Comparison of ENCODE assay signal across 8 mouse cellular contexts in the genomic region with DNA sequence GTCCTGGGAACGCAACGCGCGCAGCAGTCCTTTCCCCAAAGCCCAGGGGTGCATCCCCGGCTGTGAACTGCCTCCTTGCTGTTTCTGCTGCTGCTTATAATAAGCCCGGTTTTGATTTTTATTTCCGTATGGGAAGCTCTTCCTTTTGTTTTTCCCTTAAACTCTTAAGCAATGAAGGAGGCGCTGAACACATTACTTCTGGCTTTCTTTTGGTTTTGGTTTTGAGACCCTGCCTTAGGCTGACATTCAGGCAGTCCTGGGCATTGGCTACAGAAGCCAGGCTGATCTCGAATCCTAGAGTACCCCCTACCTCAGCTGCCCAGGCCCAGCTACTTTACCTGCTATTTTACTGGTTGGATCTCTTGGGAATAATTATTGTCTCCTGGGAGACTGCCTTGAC. TPM values are rescaled to one million over a fixed set of nuclear protein-coding genes. Genes with fewer than 3 reads are reported as not detected.
A peak's percentile ranks its signal among the peaks of the same experiment; 100 is the strongest.
DNase-seq lines count a peak whose midpoint lies in the region; ATAC-seq and TF ChIP-seq lines count a peak whose summit lies in the region.

No protein-coding gene starts in this region.

- in situ Hi-C loops in ES-E14 (cut with MboI; ENCODE audit: low sequenced_read_pairs in 2 of 2, unreplicated experiment in 2 of 2): loop anchor here in 1 of 2 experiments (25.0 kb wide), 1 partner anchor 468 kb away; no protein-coding TSS in a partner anchor

- peaks cover 64% of the 10 kb centered on the region for H3K27me3 ChIP-seq in heart, embryonic 10.5 days (ENCODE audit: insufficient read depth, poor library complexity, severe bottlenecking)
- peaks cover 18% of the 10 kb centered on the region for H3K27me3 ChIP-seq in heart, embryonic 15.5 days
- peaks cover 83% of the 10 kb centered on the region for H3K27me3 ChIP-seq in liver, embryonic 15.5 days

- DNase-seq in heart, embryonic 10.5 days (ENCODE audit: low spot score): no peak
- no peak for DNase-seq in heart, postnatal 14 days
- DNase-seq in ES-E14 (ENCODE audit: low read depth, low spot score): no peak
- DNase-seq in T-cell, adult 2 months (ENCODE audit: low spot score): no peak
- DNase-seq in left cerebral cortex, postnatal 14 days (ENCODE audit: low spot score in 2 of 2): no peak
- no peak for DNase-seq in thymus, postnatal 36 days

- 0 out of 2 replicates have a peak, but pooled peaks cover 2% of the 10 kb centered on the region for H3K36me3 ChIP-seq in heart, embryonic 10.5 days
- no peaks in the 10 kb centered on the region for H3K36me3 ChIP-seq in ES-E14 (ENCODE audit: control insufficient read depth, insufficient read depth, low read length, poor library complexity, severe bottlenecking)
- no peaks in the 10 kb centered on the region for H3K36me3 ChIP-seq in heart, embryonic 15.5 days
- H3K36me3 ChIP-seq in liver, embryonic 15.5 days (replicated peaks): no peaks in the 10 kb centered on the region

- peaks cover 27% of the 10 kb centered on the region for H3K4me1 ChIP-seq in heart, embryonic 10.5 days
- peaks cover 0 to 3% of the 10 kb centered on the region in 2 experiments; a peak in 1 of 4 replicates for H3K4me1 ChIP-seq in ES-E14 (ENCODE audit: control insufficient read depth in 2 of 2, insufficient read depth in 2 of 2, low read length in 2 of 2, poor library complexity in 1 of 2)
- H3K4me1 ChIP-seq in heart, embryonic 15.5 days (replicated peaks): peaks cover 24% of the 10 kb centered on the region
- H3K4me1 ChIP-seq in liver, embryonic 15.5 days (replicated peaks): peaks cover 24% of the 10 kb centered on the region

- ATAC-seq in heart, embryonic 15.5 days (replicated peaks; ENCODE audit: insufficient number of reproducible peaks, insufficient read depth, low FRiP score, low read depth): no peak
- no peak for ATAC-seq in liver, embryonic 15.5 days (ENCODE audit: insufficient read depth)

- H3K4me2 ChIP-seq in heart, embryonic 15.5 days: peak overlapping the region; percentile 98
- peak overlapping the region; percentile 77 for H3K4me2 ChIP-seq in liver, embryonic 15.5 days

- intact Hi-C loops in heart, postnatal 14 days (cut with DNase I): loop anchor here (5.0 to 10.0 kb wide), 3 partner anchors 42 to 197 kb away; no protein-coding TSS in a partner anchor
- intact Hi-C loops in left cerebral cortex, postnatal 14 days (cut with DNase I): loop anchor here (10.0 kb wide), 2 partner anchors 110 to 240 kb away; no protein-coding TSS in a partner anchor

- peak overlapping the region; percentile 83; the same call in 1 of the 2 replicates for H3K27ac ChIP-seq in heart, embryonic 10.5 days
- H3K27ac ChIP-seq in ES-E14 (ENCODE audit: insufficient read depth, low read depth, low read length, poor library complexity, severe bottlenecking): no peak overlapping the region
- H3K27ac ChIP-seq in heart, embryonic 15.5 days: no peak overlapping the region
- no peak overlapping the region for H3K27ac ChIP-seq in liver, embryonic 15.5 days (replicated peaks)

- H3K4me3 ChIP-seq in heart, embryonic 10.5 days: peak overlapping the region; percentile 85
- peak overlapping the region; percentile 74 to 86 for H3K4me3 ChIP-seq in ES-E14 (ENCODE audit: insufficient read depth in 1 of 2, low read depth in 1 of 2, low read length in 2 of 2, poor library complexity in 1 of 2, severe bottlenecking in 1 of 2)
- H3K4me3 ChIP-seq in heart, embryonic 15.5 days: peak overlapping the region; percentile 86
- peak overlapping the region; percentile 57 for H3K4me3 ChIP-seq in liver, embryonic 15.5 days (replicated peaks)

- peak overlapping the region; percentile 55 for H3K9ac ChIP-seq in ES-E14 (ENCODE audit: insufficient read depth, low read depth, low read length, poor library complexity, severe bottlenecking)
- H3K9ac ChIP-seq in heart, embryonic 15.5 days: peak overlapping the region; percentile 77
- H3K9ac ChIP-seq in liver, embryonic 15.5 days: no peak overlapping the region

- WGBS in heart, embryonic 10.5 days: 4% methylated on average over 9 of the region's 9 CpGs
- WGBS in heart, embryonic 15.5 days: 9% methylated on average over 9 of the region's 9 CpGs
- WGBS in liver, embryonic 15.5 days (ENCODE audit: insufficient replicate concordance): 2% methylated on average over 9 of the region's 9 CpGs

- no peaks in the 10 kb centered on the region for H3K9me3 ChIP-seq in heart, embryonic 10.5 days
- H3K9me3 ChIP-seq in ES-E14 (ENCODE audit: control insufficient read depth, insufficient read depth, low read depth, low read length): no peaks in the 10 kb centered on the region
- H3K9me3 ChIP-seq in heart, embryonic 15.5 days (replicated peaks): no peaks in the 10 kb centered on the region
- H3K9me3 ChIP-seq in liver, embryonic 15.5 days (replicated peaks): no peaks in the 10 kb centered on the region

TF ChIP-seq in ES-E14, 5 proteins besides CTCF, POLR2A, EP300 and RAD21:
- TF ChIP-seq CHD2 (IDR thresholded peaks at IDR 0.05; ENCODE audit: low read depth, low read length) (no peak), ZC3H11A (IDR thresholded peaks at IDR 0.05; ENCODE audit: borderline replicate concordance, low read depth, low read length) (no peak), HCFC1 (IDR thresholded peaks at IDR 0.05; ENCODE audit: borderline replicate concordance, insufficient read depth, low read length) (no peak), ZNF384 (IDR thresholded peaks at IDR 0.05; ENCODE audit: low read depth, low read length) (no peak)

RNA-seq across cellular contexts. Expression of a gene that starts 0.6 kb away (rescaled TPM):
- polyA plus RNA-seq in heart, embryonic 10.5 days (2016; fragmentation: Nextera tagmentation; extraction: Ambion mirVana): 1.1 and 1.4 TPM in 2 replicates
- 10 to 100 TPM; 43.2 to 55.6 TPM for total RNA-seq in heart, postnatal 14 days (2021)
- 5.8 and 8.6 TPM in 2 replicates for total RNA-seq in ES-E14 (2012; rRNA removed)
- polyA plus RNA-seq in heart, embryonic 15.5 days (2015; fragmentation: Nextera tagmentation; extraction: Ambion mirVana): 2.2 and 3.1 TPM in 2 replicates
- polyA plus RNA-seq in liver, embryonic 15.5 days (2015; fragmentation: Nextera tagmentation; extraction: Ambion mirVana): 0.06 and 0.09 TPM in 2 replicates
- 10 to 100 TPM; 44.1 to 48.1 TPM for total RNA-seq in left cerebral cortex, postnatal 14 days (2021)
